Mouse (Mus musculus) regulatory T cell (primary cell): Measurements from ENCODE around the gene Zfp169.

Experiments used
- in situ Hi-C: fragments of 300-600 bp; cut with MboI, MseI; formaldehyde crosslinking; loops from one replicate; pipeline ENCODE4 v1.15.1; 2025; ENCODE audit warnings: high pct_unique_total_duplicates

Zfp169 gene

GRCm38 (mm10) chr13:48513003-48513929 lies at the start of gene Zfp169, which contains the start of gene A830005F24Rik:
Gene Zfp169 (minus strand): TSS chr13:48513451.
Gene A830005F24Rik (plus strand): TSS chr13:48513570.
- in situ Hi-C loops, result loop anchor here (25.0 kb wide), 1 partner anchor 1776 kb away; the partner anchor contains the start of gene Nup153

GRCm38 (mm10) chr13:48562336-48562735 lies 49.1 kb upstream of the Zfp169 start:
- in situ Hi-C loops, result no loop called here

GRCm38 (mm10) chr13:48561481-48561880 lies 48.2 kb upstream of the Zfp169 start:
- in situ Hi-C loops, result no loop called here

- in situ Hi-C loops, result no loop called here
These were observed 42.7 kb upstream of the Zfp169 start for GRCm38 (mm10) chr13:48555976-48556375.

- in situ Hi-C loops, result no loop called here
These were observed 41.3 kb upstream of the Zfp169 start for GRCm38 (mm10) chr13:48554552-48554951.

GRCm38 (mm10) chr13:48553511-48553910 lies 40.3 kb upstream of the Zfp169 start:
- in situ Hi-C loops, result no loop called here

GRCm38 (mm10) chr13:48552181-48553090 lies 39.2 kb upstream of the Zfp169 start:
- in situ Hi-C loops, result no loop called here

- in situ Hi-C loops, result loop anchor here (10.0 kb wide), 2 partner anchors 327 to 1443 kb away; partner anchors contain the start of genes Dek and Phf2
These were observed 35.0 kb upstream of the Zfp169 start for GRCm38 (mm10) chr13:48548296-48548695.

- in situ Hi-C loops, result loop anchor here (10.0 kb wide), 2 partner anchors 327 to 1443 kb away; partner anchors contain the start of genes Dek and Phf2
These were observed 34.4 kb upstream of the Zfp169 start for GRCm38 (mm10) chr13:48547623-48548022.

- in situ Hi-C loops, result loop anchor here (10.0 kb wide), 2 partner anchors 328 to 1442 kb away; partner anchors contain the start of genes Dek and Phf2
These were observed 33.2 kb upstream of the Zfp169 start for GRCm38 (mm10) chr13:48546330-48546917.

- in situ Hi-C loops, result loop anchor here (10.0 kb wide), 2 partner anchors 329 to 1441 kb away; partner anchors contain the start of genes Dek and Phf2
These were observed 32.4 kb upstream of the Zfp169 start for GRCm38 (mm10) chr13:48545476-48546281.

GRCm38 (mm10) chr13:48544867-48545266 lies 31.6 kb upstream of the Zfp169 start:
- in situ Hi-C loops, result loop anchor here (10.0 kb wide), 2 partner anchors 330 to 1440 kb away; partner anchors contain the start of genes Dek and Phf2

- in situ Hi-C loops, result loop anchor here (10.0 kb wide), 2 partner anchors 330 to 1440 kb away; partner anchors contain the start of genes Dek and Phf2
These were observed 31.1 kb upstream of the Zfp169 start for GRCm38 (mm10) chr13:48544391-48544790.

- in situ Hi-C loops, result loop anchor here (10.0 kb wide), 2 partner anchors 334 to 1436 kb away; partner anchors contain the start of genes Dek and Phf2
These were observed 27.2 kb upstream of the Zfp169 start for GRCm38 (mm10) chr13:48540488-48540887.

GRCm38 (mm10) chr13:48533441-48533840 lies 20.2 kb upstream of the Zfp169 start:
- in situ Hi-C loops, result no loop called here

- in situ Hi-C loops, result no loop called here
These were observed 18.2 kb upstream of the Zfp169 start for GRCm38 (mm10) chr13:48531448-48531847.

GRCm38 (mm10) chr13:48530685-48531084 lies 17.4 kb upstream of the Zfp169 start:
- in situ Hi-C loops, result no loop called here

GRCm38 (mm10) chr13:48529028-48529427 lies 15.8 kb upstream of the Zfp169 start:
- in situ Hi-C loops, result loop anchor here (5.0 kb wide), 2 partner anchors 43 to 108 kb away; no protein-coding TSS in a partner anchor

- in situ Hi-C loops, result loop anchor here (5.0 kb wide), 2 partner anchors 44 to 109 kb away; no protein-coding TSS in a partner anchor
These were observed 15.0 kb upstream of the Zfp169 start for GRCm38 (mm10) chr13:48528123-48528871.
